8 mouse cellular contexts compared by ENCODE assay signal in genomic region chr16:29945376-29945890, GRCm38 (mm10).
A peak's percentile ranks its signal among the peaks of the same experiment; 100 is the strongest.
DNase-seq lines count a peak whose midpoint lies in the region; ATAC-seq and TF ChIP-seq lines count a peak whose summit lies in the region.

No protein-coding gene starts in this region.

- H3K27me3 ChIP-seq in forebrain, embryonic 15.5 days = no peaks in the 10 kb centered on the region
- 0 out of 2 replicates have a peak, but pooled peaks cover 3% of the 10 kb centered on the region for H3K27me3 ChIP-seq in hindbrain, embryonic 15.5 days
- H3K27me3 ChIP-seq in liver, embryonic 14.5 days (ENCODE audit: control insufficient read depth, insufficient read depth, low read length) = no peaks in the 10 kb centered on the region

- no peaks in the 10 kb centered on the region for H3K9me3 ChIP-seq in forebrain, embryonic 15.5 days
- H3K9me3 ChIP-seq in hindbrain, embryonic 15.5 days = no peaks in the 10 kb centered on the region
- no peaks in the 10 kb centered on the region for H3K9me3 ChIP-seq in liver, embryonic 14.5 days (ENCODE audit: control insufficient read depth, low read length)

- no peaks in the 10 kb centered on the region for H3K36me3 ChIP-seq in forebrain, embryonic 15.5 days
- H3K36me3 ChIP-seq in hindbrain, embryonic 15.5 days = no peaks in the 10 kb centered on the region
- no peaks in the 10 kb centered on the region for H3K36me3 ChIP-seq in liver, embryonic 14.5 days (replicated peaks; ENCODE audit: control insufficient read depth, insufficient read depth, low read depth)

- DNase-seq in 3134 (ENCODE audit: extremely low read depth, insufficient read length, low spot score) (peak; percentile 52), MN1 (ENCODE audit: low spot score) (peak; percentile 37)
- DNase-seq in liver, embryonic 14.5 days (ENCODE audit: low read depth in 3 of 3, low spot score in 3 of 3) = no peak
- peak; percentile 18 to 31 for DNase-seq in natural killer cell, adult 2 months (ENCODE audit: low spot score in 2 of 2)
- DNase-seq in right cerebral cortex, postnatal 25 days = no peak
- no peak for DNase-seq in urinary bladder, adult 2 months (ENCODE audit: low spot score)

- H3K9ac ChIP-seq in forebrain, embryonic 15.5 days (replicated peaks) = peak overlapping the region; percentile 60
- peak overlapping the region; percentile 34 for H3K9ac ChIP-seq in hindbrain, embryonic 15.5 days
- no peak overlapping the region for H3K9ac ChIP-seq in liver, embryonic 14.5 days (replicated peaks)

- no peak for ATAC-seq in forebrain, embryonic 15.5 days (replicated peaks)
- ATAC-seq in hindbrain, embryonic 15.5 days (ENCODE audit: low FRiP score, low read depth) = no peak
- no peak for ATAC-seq in liver, embryonic 14.5 days (ENCODE audit: insufficient read depth)

- 11% methylated on average over 9 of the region's 9 CpGs for WGBS in forebrain, embryonic 15.5 days
- whole genome bisulfite sequencing in hindbrain, embryonic 15.5 days = 17% methylated on average over 9 of the region's 9 CpGs
- 2% methylated on average over 9 of the region's 9 CpGs for WGBS in liver, embryonic 14.5 days (ENCODE audit: insufficient replicate concordance)

- peak overlapping the region; percentile 29; the same call in 1 of the 2 replicates for H3K27ac ChIP-seq in forebrain, embryonic 15.5 days (replicated peaks)
- H3K27ac ChIP-seq in hindbrain, embryonic 15.5 days (replicated peaks) = peak overlapping the region; percentile 28
- no peak overlapping the region for H3K27ac ChIP-seq in liver, embryonic 14.5 days

- H3K4me1 ChIP-seq in forebrain, embryonic 15.5 days = peaks cover 11% of the 10 kb centered on the region
- peaks cover 13% of the 10 kb centered on the region for H3K4me1 ChIP-seq in hindbrain, embryonic 15.5 days (replicated peaks)
- H3K4me1 ChIP-seq in liver, embryonic 14.5 days (replicated peaks; ENCODE audit: control insufficient read depth in 2 of 2, insufficient read depth in 2 of 2, low read length in 1 of 2) = peaks cover 4 to 21% of the 10 kb centered on the region in 2 experiments; a peak in 3 of 4 replicates

- H3K4me3 ChIP-seq in forebrain, embryonic 15.5 days = peak overlapping the region; percentile 41
- peak overlapping the region; percentile 32 for H3K4me3 ChIP-seq in hindbrain, embryonic 15.5 days
- H3K4me3 ChIP-seq in liver, embryonic 14.5 days (ENCODE audit: insufficient read depth in 1 of 2, low read depth in 2 of 2, low read length in 2 of 2) = peak overlapping the region; percentile 10 to 26

- peak overlapping the region; percentile 95 for H3K4me2 ChIP-seq in forebrain, embryonic 15.5 days (replicated peaks)
- peak overlapping the region; percentile 73 for H3K4me2 ChIP-seq in hindbrain, embryonic 15.5 days
- peak overlapping the region; percentile 48 for H3K4me2 ChIP-seq in liver, embryonic 14.5 days (ENCODE audit: low read depth)

- no peak for TF ChIP-seq EP300 in liver, embryonic 14.5 days (IDR thresholded peaks at IDR 0.05; ENCODE audit: low read depth)

- no peak for TF ChIP-seq CTCF in liver, embryonic 14.5 days (IDR thresholded peaks at IDR 0.05; ENCODE audit: low read depth)

Comparison
In these comparisons a context has a peak if more than half of its experiments do, and no peak if none do; other contexts are left out.
1. DNase-seq: peak in 3134 (single experiment), MN1 (single experiment) and natural killer cell, adult 2 months (2 of 2); none in liver, embryonic 14.5 days (0 of 3), right cerebral cortex, postnatal 25 days (single experiment) and urinary bladder, adult 2 months (single experiment).
2. Peak in every context shown above with its lines, with median percentiles within 50 percentile points of each other: H3K4me2 ChIP-seq and H3K4me3 ChIP-seq.